Mouse (Mus musculus) kidney, embryonic 14.5 days (tissue): ENCODE measurements around the gene 9130008F23Rik. TPM values are rescaled to one million over a fixed set of nuclear protein-coding genes. Genes with fewer than 3 reads are reported as not detected.

Source experiments
- ATAC-seq: fragments of 200-750 bp; cut with Nextera tagmentation; 2 replicates; pipeline ENCODE4 v1.8.0; 2017; ENCODE audit warnings: moderate number of reproducible peaks, mild to moderate bottlenecking, moderate TSS enrichment, moderate library complexity; ENCODE audit not compliant: low FRiP score, low TSS enrichment
- H3K27ac ChIP-seq: fragments of 300-500 bp; sonication (generic); 2 replicates; pipeline ENCODE4 v1.5.1; 2014; ENCODE audit warnings: low read depth, mild to moderate bottlenecking, low read length, moderate library complexity, mixed read lengths
- H3K27me3 ChIP-seq: fragments of 300-500 bp; sonication (generic); 2 replicates; pipeline ENCODE4 v1.6.1; 2014; ENCODE audit warnings: mild to moderate bottlenecking, low read length; ENCODE audit not compliant: control insufficient read depth, insufficient read depth
- H3K36me3 ChIP-seq: fragments of 300-500 bp; sonication (generic); 2 replicates; pipeline ENCODE4 v1.6.1; 2014; ENCODE audit warnings: low read length, mixed read lengths; ENCODE audit not compliant: control insufficient read depth, insufficient read depth
- H3K4me1 ChIP-seq: fragments of 300-500 bp; sonication (generic); 2 replicates; pipeline ENCODE4 v1.6.1; 2014; ENCODE audit warnings: low read length, mixed read lengths; ENCODE audit not compliant: control insufficient read depth, insufficient read depth
- H3K4me2 ChIP-seq: fragments of 300-500 bp; sonication (generic); replicated peaks from 2 replicates; pipeline ENCODE4 v1.6.1; 2014; ENCODE audit warnings: low read depth, mild to moderate bottlenecking, low read length
- H3K4me3 ChIP-seq: fragments of 300-500 bp; sonication (generic); 2 replicates; pipeline ENCODE4 v1.5.1; 2014; ENCODE audit warnings: mild to moderate bottlenecking, low read length
- H3K9ac ChIP-seq: fragments of 300-500 bp; sonication (generic); 2 replicates; pipeline ENCODE4 v1.6.1; 2014; ENCODE audit warnings: low read depth, mild to moderate bottlenecking, low read length, moderate library complexity
- H3K9me3 ChIP-seq: fragments of 300-500 bp; sonication (generic); 2 replicates; pipeline ENCODE4 v1.6.1; 2016; ENCODE audit warnings: low read length; ENCODE audit not compliant: control insufficient read depth
- WGBS: fragments of 180-500 bp; shearing (Covaris S2); extraction: QIAGEN DNeasy Blood & Tissue Kit; methylation state at CpG from one replicate; pipeline ENCODE4 v1.1.7; 2014; 5-methylcytosine and 5-hydroxymethylcytosine counted together
- polyA plus RNA-seq: library from polyadenylated mRNA; unstranded; fragments of >200 nt; fragmentation: Nextera tagmentation; extraction: Ambion mirVana; gene quantifications from 2 replicates; pipeline ENCODE4 v1.2.1, GENCODE M21; 2014

Gene 9130008F23Rik
- polyA plus RNA-seq, 1 experiment from 2014 or later: 1.4 TPM

- no peak overlapping the region for H3K4me3 ChIP-seq
- no peak overlapping the region for H3K4me2 ChIP-seq
- no peaks in the 10 kb centered on the region for H3K27me3 ChIP-seq
- H3K9ac ChIP-seq: no peak overlapping the region
- 82% methylated on average over 4 of the region's 4 CpGs for WGBS
- no peak for ATAC-seq
- H3K9me3 ChIP-seq: no peaks in the 10 kb centered on the region
- no peaks in the 10 kb centered on the region for H3K4me1 ChIP-seq
- H3K36me3 ChIP-seq: no peaks in the 10 kb centered on the region
- no peak overlapping the region for H3K27ac ChIP-seq
Observed at GRCm38 (mm10) chr17:40887849-40888536, 7.6 kb upstream of the 9130008F23Rik start.

- no peak overlapping the region for H3K4me2 ChIP-seq
- H3K9me3 ChIP-seq: no peaks in the 10 kb centered on the region
- H3K27me3 ChIP-seq: no peaks in the 10 kb centered on the region
- H3K4me1 ChIP-seq: no peaks in the 10 kb centered on the region
- no peak for ATAC-seq
- H3K4me3 ChIP-seq: no peak overlapping the region
- no peaks in the 10 kb centered on the region for H3K36me3 ChIP-seq
- H3K9ac ChIP-seq: no peak overlapping the region
- 78% methylated on average over 4 of the region's 4 CpGs for WGBS
- H3K27ac ChIP-seq: no peak overlapping the region
Observed at GRCm38 (mm10) chr17:40885155-40885554, 4.8 kb upstream of the 9130008F23Rik start.

GRCm38 (mm10) chr17:40882172-40882571 is 1.8 kb upstream of the 9130008F23Rik start:
- H3K27me3 ChIP-seq: no peaks in the 10 kb centered on the region
- no peaks in the 10 kb centered on the region for H3K36me3 ChIP-seq
- WGBS: 89% methylated on average over 6 of the region's 6 CpGs
- no peak overlapping the region for H3K4me3 ChIP-seq
- H3K9ac ChIP-seq: no peak overlapping the region
- no peak overlapping the region for H3K4me2 ChIP-seq
- H3K4me1 ChIP-seq: no peaks in the 10 kb centered on the region
- no peak overlapping the region for H3K27ac ChIP-seq
- ATAC-seq: no peak
- H3K9me3 ChIP-seq: no peaks in the 10 kb centered on the region

GRCm38 (mm10) chr17:40879528-40879923 is 833 bp downstream of the 9130008F23Rik start:
- 8% methylated on average over 6 of the region's 6 CpGs for WGBS
- Histone ChIP-seq H3K36me3 (no peaks in the 10 kb centered on the region), H3K4me3 (peak overlapping the region; percentile 67), H3K27me3 (no peaks in the 10 kb centered on the region), H3K4me2 (peak overlapping the region; percentile 88), H3K9me3 (no peaks in the 10 kb centered on the region), H3K9ac (peak overlapping the region; percentile 61; the same call in 1 of the 2 replicates), H3K4me1 (no peaks in the 10 kb centered on the region), H3K27ac (no peak overlapping the region)
- ATAC-seq: no peak

GRCm38 (mm10) chr17:40877741-40878140 is 2.6 kb downstream of the 9130008F23Rik start:
- 52% methylated on average over 3 of the region's 3 CpGs for WGBS
- no peak for ATAC-seq
- H3K27ac ChIP-seq: no peak overlapping the region
- H3K27me3 ChIP-seq: no peaks in the 10 kb centered on the region
- H3K9ac ChIP-seq: no peak overlapping the region
- no peaks in the 10 kb centered on the region for H3K36me3 ChIP-seq
- H3K4me1 ChIP-seq: no peaks in the 10 kb centered on the region; the same call in 1 of the 2 replicates
- no peak overlapping the region for H3K4me3 ChIP-seq
- H3K4me2 ChIP-seq: peak overlapping the region; percentile 21; the same call in 1 of the 2 replicates
- H3K9me3 ChIP-seq: no peaks in the 10 kb centered on the region

GRCm38 (mm10) chr17:40875568-40875967 is 4.8 kb downstream of the 9130008F23Rik start:
- Histone ChIP-seq H3K36me3 (no peaks in the 10 kb centered on the region), H3K4me3 (no peak overlapping the region), H3K4me1 (no peaks in the 10 kb centered on the region; the same call in 1 of the 2 replicates), H3K4me2 (no peak overlapping the region), H3K27ac (no peak overlapping the region), H3K27me3 (no peaks in the 10 kb centered on the region), H3K9ac (no peak overlapping the region), H3K9me3 (no peaks in the 10 kb centered on the region)
- ATAC-seq: no peak
- WGBS: 90% methylated on average over 1 of the region's 1 CpGs

GRCm38 (mm10) chr17:40874701-40875100 is 5.7 kb downstream of the 9130008F23Rik start:
- H3K4me2 ChIP-seq: no peak overlapping the region
- H3K27me3 ChIP-seq: no peaks in the 10 kb centered on the region
- no peak for ATAC-seq
- H3K27ac ChIP-seq: no peak overlapping the region
- no peaks in the 10 kb centered on the region for H3K9me3 ChIP-seq
- no peaks in the 10 kb centered on the region; the same call in 1 of the 2 replicates for H3K4me1 ChIP-seq
- no peak overlapping the region for H3K9ac ChIP-seq
- H3K36me3 ChIP-seq: no peaks in the 10 kb centered on the region
- 75% methylated on average over 3 of the region's 3 CpGs for WGBS
- H3K4me3 ChIP-seq: no peak overlapping the region

- 16% methylated on average over 2 of the region's 2 CpGs for WGBS
- H3K4me3 ChIP-seq: no peak overlapping the region
- H3K4me1 ChIP-seq: no peaks in the 10 kb centered on the region; the same call in 1 of the 2 replicates
- H3K27ac ChIP-seq: no peak overlapping the region
- H3K9ac ChIP-seq: no peak overlapping the region
- no peaks in the 10 kb centered on the region for H3K27me3 ChIP-seq
- H3K9me3 ChIP-seq: no peaks in the 10 kb centered on the region
- 0 out of 2 replicates have a peak, but pooled peaks have one; percentile 49 for ATAC-seq
- no peak overlapping the region for H3K4me2 ChIP-seq
- H3K36me3 ChIP-seq: no peaks in the 10 kb centered on the region
Observed at GRCm38 (mm10) chr17:40873582-40874011, 6.8 kb downstream of the 9130008F23Rik start.

GRCm38 (mm10) chr17:40872626-40873025 is 7.7 kb downstream of the 9130008F23Rik start:
- no peak overlapping the region for H3K27ac ChIP-seq
- H3K4me3 ChIP-seq: no peak overlapping the region
- H3K27me3 ChIP-seq: no peaks in the 10 kb centered on the region
- H3K4me2 ChIP-seq: no peak overlapping the region
- no peaks in the 10 kb centered on the region for H3K36me3 ChIP-seq
- 95% methylated on average over 6 of the region's 6 CpGs for WGBS
- H3K4me1 ChIP-seq: no peaks in the 10 kb centered on the region; the same call in 1 of the 2 replicates
- no peak for ATAC-seq
- H3K9ac ChIP-seq: no peak overlapping the region
- no peaks in the 10 kb centered on the region for H3K9me3 ChIP-seq
